Mouse (Mus musculus) megakaryocyte progenitor cell, adult 5-6 weeks (primary cell): ENCODE results near the gene Mllt3. TPM values are rescaled to one million over a fixed set of nuclear protein-coding genes. Genes with fewer than 3 reads are reported as not detected.

ENCODE experiments used
- ATAC-seq: replicated peaks from 2 replicates; pipeline ENCODE4 v1.8.0; 2016; ENCODE audit warnings: mild to moderate bottlenecking, moderate TSS enrichment, inconsistent platforms; ENCODE audit not compliant: poor library complexity
- total RNA-seq, 2 experiments: library from RNA; stranded (forward) in 1 of 2; stranded (reverse) in 1 of 2; fragments of 157-497, 149-512 nt in 1 of 2; fragments of 200-1000 nt in 1 of 2; gene quantifications; 2 replicates each; pipeline versions ENCODE4 v1.2.3 to v1.2.4; 2015 to 2017

The Mllt3 gene
- total RNA-seq, 2 experiments from 2014 or later, result 16.1 to 17.6 TPM

DNA sequence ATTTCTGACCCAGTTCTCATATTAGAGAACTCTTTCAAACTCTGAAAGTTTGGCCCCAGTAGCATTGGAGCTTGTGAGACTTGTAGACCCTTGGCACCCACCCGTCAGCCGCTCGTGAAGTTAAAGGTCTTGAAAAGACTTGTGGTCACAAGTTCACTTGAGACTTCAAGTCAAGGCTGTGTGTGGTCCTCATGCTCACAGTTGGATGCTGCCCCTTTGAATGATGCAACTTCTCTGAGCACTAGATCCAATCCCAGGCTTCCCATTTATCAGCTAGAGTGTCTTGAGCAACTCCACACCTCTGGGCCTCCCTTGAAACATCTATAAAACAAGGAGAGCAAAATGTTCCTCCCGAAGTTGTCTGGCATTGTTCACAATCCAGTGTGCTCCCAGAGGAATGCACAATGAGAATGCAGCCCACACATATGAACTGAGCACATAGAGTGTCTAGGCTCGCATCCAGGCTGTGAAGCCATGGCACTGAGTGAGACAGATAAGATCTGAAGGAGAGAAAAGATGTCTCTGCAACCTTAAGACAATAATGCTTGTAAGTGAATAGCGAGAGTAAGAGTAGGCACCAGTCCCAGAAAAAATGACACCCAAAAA is 295.9 kb downstream of the Mllt3 start:
- no peak for ATAC-seq

DNA sequence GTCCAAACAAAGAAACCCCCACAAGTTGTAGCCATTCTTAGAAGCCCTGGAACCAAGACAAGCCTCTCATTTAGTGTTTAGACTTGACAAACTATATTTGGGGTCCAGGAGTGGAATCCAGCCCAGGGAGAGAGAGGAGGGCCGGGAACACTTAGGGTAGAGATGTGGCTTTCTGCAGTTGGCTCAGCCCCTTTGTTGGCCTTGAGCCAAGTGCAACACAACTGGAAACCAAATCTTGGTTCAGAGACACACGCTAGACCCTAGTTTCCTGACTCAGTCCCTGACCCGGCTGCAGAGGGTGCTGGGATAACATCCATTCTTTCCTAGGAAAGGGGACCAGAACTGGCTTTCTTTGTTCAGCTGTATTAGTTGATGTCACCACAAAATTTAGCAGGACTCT is 296.4 kb downstream of the Mllt3 start:
- no peak for ATAC-seq

DNA sequence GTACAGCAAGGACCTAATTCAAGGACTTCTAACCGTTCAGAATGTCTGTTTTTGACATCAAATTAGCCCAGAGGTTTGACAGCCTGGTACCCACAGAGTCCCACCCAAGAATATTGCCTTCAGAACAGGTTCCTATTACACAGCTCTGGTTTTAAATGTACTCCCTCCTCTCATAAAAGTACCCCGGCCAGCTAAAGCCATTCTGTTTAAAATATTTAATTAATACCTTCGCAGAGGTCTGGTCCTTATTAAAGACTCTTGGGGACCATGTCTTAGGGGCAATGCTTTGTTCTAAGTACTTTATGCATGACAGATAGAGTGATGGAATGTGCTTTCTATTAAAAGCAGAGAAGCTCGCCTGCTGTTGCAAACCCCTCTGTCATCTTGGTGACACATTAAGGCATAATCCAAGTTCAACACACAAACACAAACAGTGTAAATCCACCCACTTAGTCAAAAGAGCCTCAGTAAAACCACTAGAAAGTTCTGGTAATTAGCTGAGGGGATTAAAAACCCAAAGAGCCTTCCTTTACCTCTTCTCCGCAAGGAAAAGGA is 302.0 kb downstream of the Mllt3 start:
- no peak for ATAC-seq

DNA sequence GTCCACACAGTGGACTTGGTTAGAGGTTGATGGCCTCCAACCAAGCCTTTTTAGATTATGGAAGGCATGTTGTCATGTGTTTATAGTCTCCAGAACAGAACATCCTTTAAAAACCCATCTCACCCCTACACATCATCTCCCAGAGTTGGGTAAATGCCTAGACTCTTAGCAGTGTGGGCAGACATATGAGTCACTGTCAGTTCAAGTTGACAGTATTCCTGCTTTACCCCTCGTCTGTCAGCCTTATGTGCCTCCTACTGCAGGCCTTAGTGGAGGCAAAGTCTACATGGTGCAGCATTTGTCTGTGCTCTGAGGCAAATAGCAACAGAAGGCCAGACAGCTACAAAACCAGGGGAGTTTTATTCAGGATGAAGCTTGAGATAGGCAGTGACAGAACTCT is 304.6 kb downstream of the Mllt3 start:
- no peak for ATAC-seq

DNA sequence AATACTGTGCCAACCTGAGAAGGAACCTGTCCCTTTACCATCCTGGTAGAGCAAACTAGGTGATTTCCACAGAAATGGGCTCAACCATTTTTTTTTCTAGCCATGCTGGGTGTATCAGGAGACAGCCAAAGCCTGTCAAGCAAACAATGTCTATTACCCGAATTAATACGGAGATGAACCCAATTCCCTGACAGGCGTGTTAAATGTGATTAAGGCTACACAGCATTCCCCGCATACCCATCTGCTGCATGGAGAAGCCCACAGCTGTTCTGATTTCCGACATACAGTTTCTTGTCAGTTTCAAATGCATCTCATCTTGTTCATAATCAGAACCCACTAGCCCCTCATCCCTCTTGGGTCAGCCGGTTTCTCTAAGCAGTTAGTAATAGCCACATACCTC is 309.7 kb downstream of the Mllt3 start:
- ATAC-seq, result no peak

Other genes with a start within 250 kb of the Mllt3 start
- gene Focad, start 61.3 kb upstream of the Mllt3 start, total RNA-seq (2015), result 17.2 and 21.3 TPM in 2 replicates
- 11.1 and 18.1 TPM in 2 replicates for gene Focad, start 61.3 kb upstream of the Mllt3 start, total RNA-seq (2017)